Mouse (Mus musculus): ENCODE measurements around the gene Ptk7. TPM values are rescaled to one million over a fixed set of nuclear protein-coding genes. Genes with fewer than 3 reads are reported as not detected.

The Ptk7 gene
- polyA plus RNA-seq, 2 experiments from 2014 or later, result not detected

Other genes with a start within 250 kb of the Ptk7 start
- 1 to 10 TPM; 5.0 to 6.7 TPM for gene Zfp318, start 245.8 kb downstream of the Ptk7 start, polyA plus RNA-seq (2017; shearing (Covaris generic))
- gene Crip3, start 200.6 kb downstream of the Ptk7 start, polyA plus RNA-seq (2017; shearing (Covaris generic)), result not detected
- not detected for gene Slc22a7, start 191.0 kb downstream of the Ptk7 start, polyA plus RNA-seq (2017; shearing (Covaris generic))
- gene Ttbk1, start 141.8 kb downstream of the Ptk7 start, polyA plus RNA-seq (2017; shearing (Covaris generic)), result under 1 TPM; 0.24 to 0.55 TPM
- gene Dnph1, start 132.8 kb downstream of the Ptk7 start, polyA plus RNA-seq (2017; shearing (Covaris generic)), result 1 to 10 TPM; 6.4 to 6.9 TPM
- gene Cul9, start 83.1 kb downstream of the Ptk7 start, polyA plus RNA-seq (2017; shearing (Covaris generic)), result 1 to 10 TPM; 4.2 to 5.6 TPM
- gene Srf, start 73.3 kb downstream of the Ptk7 start, polyA plus RNA-seq (2017; shearing (Covaris generic)), result 1 to 10 TPM; 7.3 to 8.2 TPM
- gene Klc4, start 16.5 kb upstream of the Ptk7 start, polyA plus RNA-seq (2017; shearing (Covaris generic)), result 10 to 100 TPM; 13.6 to 14.7 TPM
- 10 to 100 TPM; 57.0 to 65.9 TPM for gene Mrpl2, start 16.7 kb upstream of the Ptk7 start, polyA plus RNA-seq (2017; shearing (Covaris generic))
- 1 to 10 TPM; 3.3 to 5.9 TPM for gene Cul7, start 20.8 kb upstream of the Ptk7 start, polyA plus RNA-seq (2017; shearing (Covaris generic))
- gene Rrp36, start 44.8 kb upstream of the Ptk7 start, polyA plus RNA-seq (2017; shearing (Covaris generic)), result 10 to 100 TPM; 47.2 to 62.6 TPM
- 100 to 1,000 TPM; 185 to 202 TPM for gene Mea1, start 49.3 kb upstream of the Ptk7 start, polyA plus RNA-seq (2017; shearing (Covaris generic))
- gene Klhdc3, start 51.4 kb upstream of the Ptk7 start, polyA plus RNA-seq (2017; shearing (Covaris generic)), result 10 to 100 TPM; 22.1 to 25.8 TPM
- 10 to 100 TPM; 19.7 to 31.4 TPM for gene Ppp2r5d, start 75.6 kb upstream of the Ptk7 start, polyA plus RNA-seq (2017; shearing (Covaris generic))
- gene Pex6, start 82.0 kb upstream of the Ptk7 start, polyA plus RNA-seq (2017; shearing (Covaris generic)), result 1 to 10 TPM; 5.0 to 7.2 TPM
- not detected for gene Gnmt, start 99.7 kb upstream of the Ptk7 start, polyA plus RNA-seq (2017; shearing (Covaris generic))
- 10 to 100 TPM; 24.4 to 25.5 TPM for gene Cnpy3, start 122.7 kb upstream of the Ptk7 start, polyA plus RNA-seq (2017; shearing (Covaris generic))
- gene Ptcra, start 134.2 kb upstream of the Ptk7 start, polyA plus RNA-seq (2017; shearing (Covaris generic)), result under 1 TPM in 1 of 2 experiments, not detected in 1; 0.49 TPM
- gene 2310039H08Rik, start 143.1 kb upstream of the Ptk7 start, polyA plus RNA-seq (2017; shearing (Covaris generic)), result 10 to 100 TPM; 16.1 to 18.9 TPM
- gene Rpl7l1, start 153.2 kb upstream of the Ptk7 start, polyA plus RNA-seq (2017; shearing (Covaris generic)), result 100 to 1,000 TPM; 159 to 205 TPM
- 10 to 100 TPM; 10.8 to 11.9 TPM for gene Bicral, start 229.0 kb upstream of the Ptk7 start, polyA plus RNA-seq (2017; shearing (Covaris generic))